Mouse (Mus musculus): ENCODE data around the gene Sema6b.

GRCm38 (mm10) chr17:56144546-56144945 lies 4.4 kb upstream of the Sema6b start:
- TF ChIP-seq CTCF (IDR thresholded peaks at IDR 0.05; ENCODE audit: low read depth) (no peak), EP300 (IDR thresholded peaks at IDR 0.05; ENCODE audit: low read depth) (no peak)
